Mouse (Mus musculus) neural tube, embryonic 10.5 days (tissue): Measurements from ENCODE around the gene Ctnna3.

ENCODE experiments used
- DNase-seq: peaks from one replicate; pipeline ENCODE4 v3.0.0-alpha.2; 2017; ENCODE audit warnings: low spot score; ENCODE audit errors: extremely low spot score

Ctnna3 gene

GRCm38 (mm10) chr10:64041892-64042291 is 612.0 kb downstream of the Ctnna3 start:
- DNase-seq, result no peak

DNA sequence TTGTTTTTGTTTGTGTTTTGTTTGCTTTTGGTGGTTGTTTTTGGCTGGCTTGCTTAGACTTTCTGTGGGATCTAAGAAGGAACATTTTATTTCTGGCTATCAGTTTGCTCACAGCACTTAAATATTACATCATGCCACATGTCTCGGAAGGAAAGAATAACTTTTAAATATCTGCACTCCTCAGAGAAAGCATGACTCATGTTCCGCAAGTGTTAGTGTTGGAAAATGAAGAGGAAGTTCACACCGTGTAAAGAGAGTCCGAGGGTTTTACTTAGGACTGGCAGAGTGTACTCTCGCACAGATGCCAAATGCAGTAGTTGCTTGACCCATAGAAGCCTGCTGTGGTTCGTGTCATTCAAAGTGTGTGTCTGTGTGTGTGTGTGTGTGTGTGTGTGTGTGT is 619.3 kb downstream of the Ctnna3 start:
- no peak for DNase-seq

DNA sequence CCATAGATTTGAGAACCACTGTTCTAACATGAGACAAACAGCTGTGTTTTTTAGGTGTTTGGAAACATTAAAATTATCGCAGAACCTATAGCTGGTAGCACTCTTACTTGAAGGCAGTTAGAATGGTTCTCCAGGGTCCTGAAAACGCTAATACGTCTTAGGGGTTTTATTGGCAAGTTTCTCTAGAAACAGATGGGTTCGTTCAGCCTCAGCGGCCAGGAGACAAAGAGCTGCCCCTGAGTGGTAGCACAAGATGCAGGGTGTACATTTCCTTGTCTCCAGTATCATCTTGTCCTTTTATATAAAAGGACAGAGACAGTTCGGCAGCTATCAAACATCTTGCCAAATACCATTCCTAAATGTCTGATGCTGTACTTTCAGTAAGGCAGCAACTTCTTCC is 620.0 kb downstream of the Ctnna3 start:
- no peak for DNase-seq

DNA sequence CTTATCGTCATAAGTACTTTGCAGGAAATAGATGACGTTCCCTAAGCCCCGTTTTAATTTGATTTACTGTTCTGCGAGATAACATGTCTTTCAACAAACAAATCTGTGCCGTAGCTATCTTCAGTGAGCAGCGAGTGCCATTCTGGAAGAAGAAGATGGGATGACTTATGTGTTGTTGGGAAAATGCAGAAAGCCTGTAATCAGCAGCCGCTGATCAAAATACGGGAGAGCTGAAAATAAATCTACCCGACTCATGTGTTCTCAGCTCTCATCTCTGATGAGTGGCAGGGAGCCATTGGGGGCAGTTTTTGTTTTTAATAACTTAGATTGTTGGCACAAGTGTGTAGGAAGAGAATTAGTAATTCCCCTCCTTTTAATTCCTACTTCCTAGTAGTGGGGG is 633.8 kb downstream of the Ctnna3 start:
- no peak for DNase-seq

- no peak for DNase-seq
Measured at GRCm38 (mm10) chr10:64075944-64076343, 646.0 kb downstream of the Ctnna3 start.

DNA sequence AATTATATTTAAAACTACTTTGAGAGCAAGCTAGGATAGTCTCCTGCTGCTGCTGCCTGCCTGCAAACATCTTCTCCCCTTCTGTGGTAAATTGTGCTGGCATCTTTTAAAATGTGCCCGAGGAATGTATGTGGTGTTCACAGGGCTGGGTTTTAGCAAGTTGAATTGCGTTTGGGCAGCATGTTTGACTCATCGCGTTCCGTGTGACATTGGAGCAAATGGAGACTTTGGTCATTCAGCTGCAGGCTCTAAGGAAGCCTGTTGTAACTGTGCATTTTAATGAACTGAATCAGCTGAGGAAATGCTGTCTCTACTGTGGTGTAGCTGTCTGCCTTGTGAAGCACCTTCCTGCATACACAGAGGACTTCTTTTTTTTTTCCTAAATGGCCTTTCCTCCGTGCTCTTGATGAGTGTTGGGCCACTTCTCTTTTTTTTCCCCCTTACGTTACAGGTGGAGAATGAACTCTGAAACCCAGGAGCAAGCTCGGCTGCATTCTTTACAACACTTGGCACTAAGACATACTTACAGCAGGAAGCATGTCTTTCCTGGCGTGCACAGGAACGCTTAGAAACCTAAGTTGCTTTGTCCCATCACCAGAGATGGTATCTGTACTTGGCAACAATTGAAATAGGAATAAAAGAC is 646.6 kb downstream of the Ctnna3 start:
- no peak for DNase-seq

DNA sequence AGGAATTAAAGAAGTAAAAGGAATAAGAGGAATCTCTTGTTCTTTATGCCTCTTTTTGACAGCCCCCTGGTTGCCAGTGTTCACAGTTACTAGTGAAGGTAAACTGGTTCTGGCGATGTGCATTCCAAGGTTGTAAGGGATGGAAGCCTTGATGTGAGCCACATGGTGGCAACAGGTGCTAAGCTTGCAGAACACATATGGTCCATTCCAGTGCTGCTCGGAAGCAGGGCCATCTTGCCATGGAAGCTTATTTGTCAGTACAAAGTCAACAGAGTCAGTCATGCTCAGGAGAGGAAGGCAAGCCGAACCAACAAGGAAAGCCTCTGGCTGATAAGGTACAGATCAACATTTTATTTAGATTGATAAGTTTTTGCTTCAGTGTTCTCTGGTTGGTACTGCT is 652.4 kb downstream of the Ctnna3 start:
- DNase-seq, result no peak

GRCm38 (mm10) chr10:64083813-64084212 is 653.9 kb downstream of the Ctnna3 start:
- no peak for DNase-seq

GRCm38 (mm10) chr10:64084465-64084864 is 654.6 kb downstream of the Ctnna3 start:
- no peak for DNase-seq

DNA sequence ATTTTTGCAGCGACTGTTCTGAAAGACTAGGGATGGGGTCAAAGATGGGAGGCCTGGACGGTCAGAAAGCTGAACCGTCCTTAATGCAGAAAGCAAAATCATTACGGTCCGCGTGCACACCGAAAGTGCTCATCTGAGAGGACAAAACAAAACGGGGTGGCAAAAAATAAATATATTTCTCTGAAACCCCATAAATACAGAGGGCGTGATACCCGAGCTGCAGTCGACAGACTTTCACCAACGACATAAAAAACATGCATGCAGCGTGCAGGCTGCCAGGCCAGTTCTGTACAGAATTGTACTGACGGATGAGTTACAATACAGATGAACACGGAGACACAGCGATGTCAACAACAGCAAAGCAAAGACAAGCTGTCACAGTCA is 656.3 kb downstream of the Ctnna3 start:
- DNase-seq, result no peak

- peak; percentile 43 for DNase-seq
Measured at GRCm38 (mm10) chr10:64086567-64087391, 656.9 kb downstream of the Ctnna3 start.

DNA sequence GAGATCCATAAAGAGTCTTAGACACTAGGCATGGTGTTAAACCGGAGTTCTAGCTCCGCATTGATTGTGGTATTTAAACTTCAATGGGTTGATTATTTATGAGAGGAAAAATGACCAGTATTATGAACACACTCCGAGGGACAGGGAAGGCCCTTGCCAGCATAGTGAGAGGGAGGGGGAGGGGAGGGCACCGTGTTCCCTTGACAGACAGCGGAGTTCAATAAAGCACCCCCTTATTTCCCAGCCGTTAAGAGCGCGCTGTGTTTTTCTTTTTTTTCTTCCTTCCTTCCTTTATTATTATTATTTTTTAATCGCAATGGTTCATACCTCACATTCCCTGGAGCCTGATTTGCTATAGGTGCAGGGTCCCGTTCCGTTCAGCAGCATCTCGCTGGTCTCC is 657.6 kb downstream of the Ctnna3 start:
- no peak for DNase-seq

- DNase-seq, result peak; percentile 55
Measured at GRCm38 (mm10) chr10:64087936-64088773, 658.3 kb downstream of the Ctnna3 start.

DNA sequence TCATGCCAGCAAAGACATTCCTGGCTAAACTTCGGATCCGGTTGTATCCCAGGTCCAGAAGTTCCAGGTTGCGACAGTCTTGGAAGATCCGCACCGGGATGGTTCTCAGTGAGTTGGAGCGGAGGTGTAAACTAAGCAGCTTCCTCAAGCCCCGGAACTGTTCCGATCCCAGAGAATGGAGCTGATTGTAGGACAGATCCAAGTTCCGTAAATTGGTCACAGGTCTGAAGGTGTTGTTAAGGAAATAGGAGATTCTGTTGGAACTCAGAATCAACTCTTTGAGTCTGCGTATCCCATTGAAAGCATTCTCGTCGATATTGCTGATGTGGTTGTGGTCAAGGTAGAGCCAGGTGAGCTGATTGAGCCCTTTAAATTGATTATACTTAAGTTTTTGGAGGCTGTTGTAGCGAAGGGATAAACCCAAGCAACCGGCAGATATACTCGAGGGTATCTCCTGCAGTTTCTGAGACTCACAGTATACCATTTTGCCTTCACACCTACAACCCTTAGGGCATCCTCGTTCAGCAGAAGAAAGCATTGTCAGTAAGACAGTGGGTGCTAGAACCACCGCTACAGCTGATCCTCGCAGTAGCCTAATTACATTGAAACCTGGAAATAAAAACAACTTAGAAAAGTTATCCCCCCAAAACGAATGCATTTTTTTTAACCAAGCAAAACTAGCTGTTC is 659.0 kb downstream of the Ctnna3 start:
- DNase-seq, result peak; percentile 29

GRCm38 (mm10) chr10:64089680-64090460 is 660.0 kb downstream of the Ctnna3 start, which contains the start of gene Lrrtm3:
Lrrtm3 (minus strand) TSS chr10:64090277.
- DNase-seq, result peak; percentile 73

- no peak for DNase-seq
Measured at GRCm38 (mm10) chr10:64096532-64096931, 666.6 kb downstream of the Ctnna3 start.

DNA sequence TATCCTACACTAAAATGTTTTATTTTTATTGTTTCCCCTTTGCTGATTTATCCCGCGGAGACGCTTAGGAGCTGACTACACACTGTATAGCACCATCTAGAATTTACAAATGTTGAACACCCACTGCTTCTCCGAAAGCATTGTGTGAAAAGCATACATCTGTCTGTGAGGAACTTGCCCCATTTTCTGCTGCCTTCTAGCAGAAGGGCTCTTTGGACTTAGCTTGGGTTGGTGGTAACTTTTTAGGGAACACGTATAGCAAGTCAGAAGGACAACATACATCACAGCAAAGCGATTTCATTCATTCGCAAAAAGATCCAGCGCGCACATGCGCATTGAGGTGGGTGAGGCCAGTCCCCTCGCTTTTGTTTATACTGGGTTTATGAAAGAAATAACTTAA is 685.3 kb downstream of the Ctnna3 start:
- DNase-seq, result no peak

DNA sequence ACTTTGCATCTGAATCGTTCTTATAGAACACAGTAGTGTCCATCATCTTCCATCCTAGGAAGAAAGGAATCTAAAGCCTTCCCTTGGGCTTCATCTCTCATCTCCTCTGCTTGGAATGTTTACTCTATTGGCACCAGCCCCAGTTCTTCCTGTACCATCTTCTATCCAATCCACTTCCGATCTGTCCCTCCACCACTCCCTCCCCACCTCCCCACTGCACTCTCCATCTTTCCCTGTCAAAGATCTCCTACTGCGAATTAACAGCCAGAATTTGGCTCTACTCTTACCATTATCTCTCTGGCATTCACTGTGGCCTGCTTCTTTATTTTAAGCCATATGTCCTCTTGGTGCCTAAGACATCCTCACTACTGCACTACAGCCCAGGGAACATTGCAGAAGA is 688.9 kb downstream of the Ctnna3 start:
- no peak for DNase-seq

GRCm38 (mm10) chr10:64130397-64131150 is 700.7 kb downstream of the Ctnna3 start:
- DNase-seq, result no peak

DNA sequence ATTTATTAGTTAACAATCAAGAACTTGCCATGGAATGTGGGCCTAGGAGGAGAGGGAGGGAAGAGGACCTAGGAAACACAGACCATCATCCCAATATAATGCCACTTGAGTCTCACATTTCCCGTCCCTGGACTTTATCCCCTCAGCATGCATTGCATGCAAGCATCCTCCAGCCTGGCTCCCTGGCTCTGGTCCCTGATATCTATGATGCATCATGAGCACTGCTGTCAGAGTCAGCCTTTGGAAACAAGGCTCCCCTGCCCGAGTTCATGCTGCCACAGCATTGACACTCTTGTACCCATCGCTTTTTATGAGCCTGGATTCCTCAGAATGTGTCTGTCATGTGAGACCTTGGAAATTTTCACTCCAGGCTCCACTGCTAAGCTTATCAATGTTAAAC is 703.6 kb downstream of the Ctnna3 start:
- no peak for DNase-seq
